Mouse (Mus musculus): ENCODE data around the gene Kcnj10. TPM values are rescaled to one million over a fixed set of nuclear protein-coding genes. Genes with fewer than 3 reads are reported as not detected.

Gene Kcnj10
- polyA plus RNA-seq, 1 experiment = 3.9 TPM

GRCm38 (mm10) chr1:172420181-172420580 is 79.2 kb downstream of the Kcnj10 start:
- Histone ChIP-seq H3K36me3 (ENCODE audit: control insufficient read depth, insufficient read depth, low read length) (no peaks in the 10 kb centered on the region), H3K27ac (ENCODE audit: control insufficient read depth, insufficient read depth, low read length) (no peak overlapping the region), H3K27me3 (ENCODE audit: control insufficient read depth, insufficient read depth, low read length) (no peaks in the 10 kb centered on the region), H3K4me3 (ENCODE audit: control insufficient read depth, insufficient read depth, low read length) (no peak overlapping the region), H3K4me1 (replicated peaks; ENCODE audit: control insufficient read depth, insufficient read depth, low read length) (no peaks in the 10 kb centered on the region)
- TF ChIP-seq POLR2A (IDR thresholded peaks at IDR 0.05; ENCODE audit: control insufficient read depth, extremely low read depth, insufficient read depth, low read length, poor library complexity) = no peak
- no peak for TF ChIP-seq CTCF (IDR thresholded peaks at IDR 0.05; ENCODE audit: borderline replicate concordance, control insufficient read depth, extremely low read depth, insufficient read depth, low read length, poor library complexity)
- DNase-seq = no peak
- WGBS = 93% methylated on average over 6 of the region's 6 CpGs

DNA sequence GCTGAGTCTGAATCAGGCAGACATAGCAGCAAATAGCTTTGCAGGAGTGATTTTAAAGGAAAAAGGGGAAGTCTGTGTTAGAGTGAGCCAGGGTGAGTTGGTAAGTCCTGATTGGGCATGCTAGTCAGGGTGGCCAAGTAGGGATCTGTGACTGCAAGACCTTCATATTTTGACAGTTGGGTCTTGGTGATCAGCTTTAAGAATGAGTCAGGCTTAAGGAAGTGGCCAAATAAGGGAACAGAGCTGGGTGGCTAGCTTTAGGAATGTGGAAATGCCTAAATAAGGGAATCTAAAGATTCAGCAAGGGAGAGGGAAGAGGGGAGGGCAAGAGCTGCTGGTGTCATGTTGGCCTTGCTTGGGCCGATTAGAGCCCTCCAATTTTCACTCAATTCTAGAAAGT is 82.4 kb downstream of the Kcnj10 start:
- no peaks in the 10 kb centered on the region for H3K36me3 ChIP-seq (ENCODE audit: control insufficient read depth, insufficient read depth, low read length)
- DNase-seq = no peak
- no peaks in the 10 kb centered on the region for H3K27me3 ChIP-seq (ENCODE audit: control insufficient read depth, insufficient read depth, low read length)
- 52% methylated on average over 1 of the region's 1 CpGs for WGBS
- no peak overlapping the region for H3K27ac ChIP-seq (ENCODE audit: control insufficient read depth, insufficient read depth, low read length)
- no peak for TF ChIP-seq POLR2A (IDR thresholded peaks at IDR 0.05; ENCODE audit: control insufficient read depth, extremely low read depth, insufficient read depth, low read length, poor library complexity)
- TF ChIP-seq CTCF (IDR thresholded peaks at IDR 0.05; ENCODE audit: borderline replicate concordance, control insufficient read depth, extremely low read depth, insufficient read depth, low read length, poor library complexity) = no peak
- H3K4me3 ChIP-seq (ENCODE audit: control insufficient read depth, insufficient read depth, low read length) = no peak overlapping the region
- no peaks in the 10 kb centered on the region for H3K4me1 ChIP-seq (replicated peaks; ENCODE audit: control insufficient read depth, insufficient read depth, low read length)

Other genes starting within 250 kb of the Kcnj10 start
- 68.5 and 76.9 TPM in 2 replicates for gene Pex19, start 214.5 kb upstream of the Kcnj10 start, polyA plus RNA-seq (2012; rRNA removed)
- gene Dcaf8, start 193.1 kb upstream of the Kcnj10 start, polyA plus RNA-seq (2012; rRNA removed) = 79.7 and 81.0 TPM in 2 replicates
- gene Pea15a, start 134.4 kb upstream of the Kcnj10 start, polyA plus RNA-seq (2012; rRNA removed) = 28.4 and 38.8 TPM in 2 replicates
- gene Casq1, start 121.3 kb upstream of the Kcnj10 start, polyA plus RNA-seq (2012; rRNA removed) = 0.54 and 1.4 TPM in 2 replicates
- 0.07 TPM in 1 of 2 replicates, not detected in the other for gene Atp1a4, start 82.8 kb upstream of the Kcnj10 start, polyA plus RNA-seq (2012; rRNA removed)
- 159 and 162 TPM in 2 replicates for gene Igsf8, start 79.6 kb upstream of the Kcnj10 start, polyA plus RNA-seq (2012; rRNA removed)
- gene Atp1a2, start 43.1 kb upstream of the Kcnj10 start, polyA plus RNA-seq (2012; rRNA removed) = 24.4 and 28.5 TPM in 2 replicates
- 1.5 TPM in 2 replicates for gene Kcnj9, start 11.9 kb upstream of the Kcnj10 start, polyA plus RNA-seq (2012; rRNA removed)
- 20.8 and 25.3 TPM in 2 replicates for gene Pigm, start 35.3 kb downstream of the Kcnj10 start, polyA plus RNA-seq (2012; rRNA removed)
- 4.3 and 7.3 TPM in 2 replicates for gene Slamf9, start 134.1 kb downstream of the Kcnj10 start, polyA plus RNA-seq (2012; rRNA removed)
- gene Igsf9, start 140.6 kb downstream of the Kcnj10 start, polyA plus RNA-seq (2012; rRNA removed) = 16.4 and 20.3 TPM in 2 replicates
- 178 and 183 TPM in 2 replicates for gene Tagln2, start 158.8 kb downstream of the Kcnj10 start, polyA plus RNA-seq (2012; rRNA removed)
- gene Cfap45, start 179.6 kb downstream of the Kcnj10 start, polyA plus RNA-seq (2012; rRNA removed) = 0.15 and 0.56 TPM in 2 replicates
- gene Vsig8, start 214.7 kb downstream of the Kcnj10 start, polyA plus RNA-seq (2012; rRNA removed) = 1.8 and 1.9 TPM in 2 replicates
- 7.2 and 10.9 TPM in 2 replicates for gene Slamf8, start 249.4 kb downstream of the Kcnj10 start, polyA plus RNA-seq (2012; rRNA removed)